Mouse (Mus musculus) embryonic facial prominence, embryonic 14.5 days (tissue): ENCODE results near the gene Ccdc141. TPM values are rescaled to one million over a fixed set of nuclear protein-coding genes. Genes with fewer than 3 reads are reported as not detected.
"Not testable (repeated sequence)": the region's sequence is repeated elsewhere in the genome, so short reads cannot be mapped to it uniquely, and the experiment has no call there.

Source experiments
- ATAC-seq: fragments of 200-750 bp; cut with Nextera tagmentation; 2 replicates; pipeline ENCODE4 v1.8.0; 2017; ENCODE audit warnings: low read depth, moderate number of reproducible peaks, moderate TSS enrichment
- DNase-seq: peaks from one replicate; pipeline ENCODE4 v3.0.0-alpha.2; 2015; ENCODE audit warnings: low spot score
- H3K27ac ChIP-seq: fragments of 300-500 bp; sonication (generic); replicated peaks from 2 replicates; pipeline ENCODE4 v1.5.1; 2014; ENCODE audit warnings: low read depth, mild to moderate bottlenecking, low read length, moderate library complexity
- H3K27me3 ChIP-seq: fragments of 300-500 bp; sonication (generic); replicated peaks from 2 replicates; pipeline ENCODE4 v1.6.1; 2014; ENCODE audit warnings: low read length; ENCODE audit not compliant: control insufficient read depth, insufficient read depth
- H3K36me3 ChIP-seq: fragments of 300-500 bp; sonication (generic); 2 replicates; pipeline ENCODE4 v1.6.1; 2014; ENCODE audit warnings: low read length, mixed read lengths; ENCODE audit not compliant: control insufficient read depth, insufficient read depth
- H3K4me1 ChIP-seq: fragments of 300-500 bp; sonication (generic); 2 replicates; pipeline ENCODE4 v1.6.1; 2014; ENCODE audit warnings: antibody characterized with exemption, low read length; ENCODE audit not compliant: control insufficient read depth, insufficient read depth
- H3K4me2 ChIP-seq: fragments of 300-500 bp; sonication (generic); 2 replicates; pipeline ENCODE4 v1.6.1; 2014; ENCODE audit warnings: low read depth, mild to moderate bottlenecking, low read length, moderate library complexity, mixed read lengths
- H3K4me3 ChIP-seq: fragments of 300-500 bp; sonication (generic); 2 replicates; pipeline ENCODE4 v1.5.1; 2014; ENCODE audit warnings: low read depth, mild to moderate bottlenecking, low read length
- H3K9ac ChIP-seq: fragments of 300-500 bp; sonication (generic); 2 replicates; pipeline ENCODE4 v1.6.1; 2014; ENCODE audit warnings: low read depth, mild to moderate bottlenecking, low read length, moderate library complexity, mixed read lengths
- H3K9me3 ChIP-seq: fragments of 300-500 bp; sonication (generic); 2 replicates; pipeline ENCODE4 v1.6.1; 2016; ENCODE audit warnings: low read length; ENCODE audit not compliant: control insufficient read depth
- WGBS: fragments of 180-500 bp; shearing (Covaris S2); extraction: QIAGEN DNeasy Blood & Tissue Kit; methylation state at CpG from one replicate; pipeline ENCODE4 v1.1.7; 2014; 5-methylcytosine and 5-hydroxymethylcytosine counted together
- polyA plus RNA-seq: library from polyadenylated mRNA; unstranded; fragments of >200 nt; fragmentation: Nextera tagmentation; extraction: Ambion mirVana; gene quantifications from 2 replicates; pipeline ENCODE4 v1.2.1, GENCODE M21; 2014

The Ccdc141 gene
- polyA plus RNA-seq, 1 experiment from 2014 or later: 26.4 TPM

DNA sequence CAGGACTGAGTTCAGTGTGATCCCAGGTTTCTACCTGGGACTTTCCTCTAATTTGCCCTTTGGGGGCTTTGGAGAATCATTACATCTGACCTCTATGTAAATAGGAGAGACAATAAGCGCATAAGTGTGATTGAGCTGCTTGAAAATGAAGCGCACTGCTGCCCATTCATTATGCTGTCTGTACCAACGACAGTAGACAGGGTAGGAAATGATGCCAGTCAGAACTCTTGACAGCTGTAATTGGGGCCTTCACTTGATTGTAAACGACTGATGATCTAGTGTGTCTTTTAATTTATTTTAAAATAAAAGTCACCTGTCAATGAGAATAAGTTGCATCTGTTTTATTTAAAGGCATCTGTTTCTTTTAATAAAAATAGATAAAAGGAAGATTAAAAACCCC lies 152.7 kb downstream of the Ccdc141 start:
- ATAC-seq (no peak), DNase-seq (no peak)
- no peaks in the 10 kb centered on the region for H3K36me3 ChIP-seq
- H3K4me1 ChIP-seq: no peaks in the 10 kb centered on the region
- H3K9me3 ChIP-seq: no peaks in the 10 kb centered on the region
- H3K27me3 ChIP-seq: no peaks in the 10 kb centered on the region
- WGBS: 59% methylated on average over 4 of the region's 4 CpGs
- H3K4me3 ChIP-seq: no peak overlapping the region
- no peak overlapping the region for H3K9ac ChIP-seq
- no peak overlapping the region for H3K27ac ChIP-seq
- H3K4me2 ChIP-seq: no peak overlapping the region

DNA sequence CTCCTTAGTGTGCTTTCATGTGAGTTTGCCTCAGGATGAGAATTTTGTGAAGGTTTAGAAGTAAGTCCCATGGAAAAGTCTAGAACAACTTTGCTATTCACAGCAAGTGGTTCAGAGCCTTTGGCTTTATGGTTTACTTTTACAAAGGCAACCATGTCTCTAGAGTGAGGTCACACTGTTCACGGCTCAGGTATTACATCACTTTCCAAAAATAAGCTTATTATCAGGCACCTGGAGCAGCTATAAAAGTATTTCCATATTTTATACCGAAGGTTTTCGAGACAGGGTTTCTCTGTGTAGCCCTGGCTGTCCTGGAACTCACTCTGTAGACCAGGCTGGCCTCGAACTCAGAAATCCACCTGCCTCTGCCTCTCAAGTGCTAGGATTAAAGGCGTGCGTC lies 157.0 kb downstream of the Ccdc141 start:
- H3K4me1 ChIP-seq, H3K27ac ChIP-seq, H3K36me3 ChIP-seq, H3K27me3 ChIP-seq, DNase-seq, H3K4me3 ChIP-seq, H3K9me3 ChIP-seq, H3K4me2 ChIP-seq, H3K9ac ChIP-seq, ATAC-seq: not testable (repeated sequence)
- WGBS: 86% methylated on average over 6 of the region's 6 CpGs

DNA sequence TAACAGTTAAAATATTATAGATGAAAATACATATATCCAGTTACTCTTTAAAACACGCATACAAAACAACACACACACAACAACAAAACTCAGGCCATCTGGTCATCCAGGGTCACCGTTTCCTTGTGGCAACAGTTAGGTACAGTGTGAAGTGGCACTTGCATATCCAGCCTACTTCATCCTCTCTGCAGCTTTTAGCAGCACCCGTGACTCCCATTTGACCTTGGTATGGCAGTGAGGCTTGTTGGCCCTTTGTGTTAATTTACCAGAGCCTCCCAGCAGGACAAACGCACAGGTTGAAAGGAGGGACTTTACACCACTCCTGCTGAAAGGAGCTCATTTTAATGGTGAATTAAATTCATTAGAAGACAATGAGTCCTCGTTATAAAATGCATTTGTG lies 158.5 kb downstream of the Ccdc141 start:
- Histone ChIP-seq H3K9me3 (no peaks in the 10 kb centered on the region), H3K4me1 (no peaks in the 10 kb centered on the region), H3K9ac (no peak overlapping the region), H3K36me3 (no peaks in the 10 kb centered on the region), H3K27ac (no peak overlapping the region), H3K4me3 (no peak overlapping the region), H3K27me3 (no peaks in the 10 kb centered on the region), H3K4me2 (no peak overlapping the region)
- ATAC-seq (no peak), DNase-seq (no peak)
- 70% methylated on average over 5 of the region's 5 CpGs for WGBS

GRCm38 (mm10) chr2:77007015-77007414 lies 163.4 kb downstream of the Ccdc141 start:
- Histone ChIP-seq H3K27me3 (no peaks in the 10 kb centered on the region), H3K9ac (no peak overlapping the region), H3K27ac (no peak overlapping the region), H3K4me3 (no peak overlapping the region), H3K36me3 (no peaks in the 10 kb centered on the region), H3K4me1 (no peaks in the 10 kb centered on the region), H3K4me2 (no peak overlapping the region), H3K9me3 (no peaks in the 10 kb centered on the region)
- WGBS: 81% methylated on average over 7 of the region's 7 CpGs
- no peak for ATAC-seq
- DNase-seq: no peak

- Histone ChIP-seq H3K9ac (no peak overlapping the region), H3K4me1 (no peaks in the 10 kb centered on the region), H3K27ac (no peak overlapping the region), H3K9me3 (no peaks in the 10 kb centered on the region), H3K36me3 (no peaks in the 10 kb centered on the region), H3K4me2 (no peak overlapping the region), H3K4me3 (no peak overlapping the region), H3K27me3 (no peaks in the 10 kb centered on the region)
- DNase-seq (no peak), ATAC-seq (no peak)
- WGBS: 68% methylated on average over 2 of the region's 2 CpGs
These were observed 167.3 kb downstream of the Ccdc141 start for GRCm38 (mm10) chr2:77003148-77003547.

DNA sequence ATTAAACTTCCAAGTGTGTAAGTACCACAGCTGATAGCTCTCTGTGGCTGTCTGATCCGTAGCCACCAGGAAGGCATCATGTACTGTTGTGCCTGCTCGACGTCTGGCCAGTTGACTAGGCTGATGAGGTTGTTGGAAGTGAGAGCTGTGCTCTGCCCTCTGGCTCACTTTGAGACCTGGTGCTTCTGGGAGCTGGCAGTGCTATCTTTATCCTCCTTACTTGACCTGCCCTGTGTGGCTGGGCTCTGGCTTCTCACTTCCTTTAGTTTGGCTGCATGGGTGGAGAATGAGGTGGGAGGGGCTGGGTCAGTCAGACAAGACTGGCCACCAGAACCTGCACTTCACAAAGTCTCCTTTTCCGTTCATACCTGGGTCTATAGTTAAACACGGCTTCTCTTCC lies 172.1 kb downstream of the Ccdc141 start:
- H3K9ac ChIP-seq: no peak overlapping the region
- no peaks in the 10 kb centered on the region for H3K36me3 ChIP-seq
- H3K4me3 ChIP-seq: no peak overlapping the region
- WGBS: 68% methylated on average over 5 of the region's 5 CpGs
- DNase-seq (no peak), ATAC-seq (no peak)
- H3K4me1 ChIP-seq: no peaks in the 10 kb centered on the region
- H3K27me3 ChIP-seq: no peaks in the 10 kb centered on the region
- no peak overlapping the region for H3K4me2 ChIP-seq
- no peaks in the 10 kb centered on the region for H3K9me3 ChIP-seq
- no peak overlapping the region for H3K27ac ChIP-seq

DNA sequence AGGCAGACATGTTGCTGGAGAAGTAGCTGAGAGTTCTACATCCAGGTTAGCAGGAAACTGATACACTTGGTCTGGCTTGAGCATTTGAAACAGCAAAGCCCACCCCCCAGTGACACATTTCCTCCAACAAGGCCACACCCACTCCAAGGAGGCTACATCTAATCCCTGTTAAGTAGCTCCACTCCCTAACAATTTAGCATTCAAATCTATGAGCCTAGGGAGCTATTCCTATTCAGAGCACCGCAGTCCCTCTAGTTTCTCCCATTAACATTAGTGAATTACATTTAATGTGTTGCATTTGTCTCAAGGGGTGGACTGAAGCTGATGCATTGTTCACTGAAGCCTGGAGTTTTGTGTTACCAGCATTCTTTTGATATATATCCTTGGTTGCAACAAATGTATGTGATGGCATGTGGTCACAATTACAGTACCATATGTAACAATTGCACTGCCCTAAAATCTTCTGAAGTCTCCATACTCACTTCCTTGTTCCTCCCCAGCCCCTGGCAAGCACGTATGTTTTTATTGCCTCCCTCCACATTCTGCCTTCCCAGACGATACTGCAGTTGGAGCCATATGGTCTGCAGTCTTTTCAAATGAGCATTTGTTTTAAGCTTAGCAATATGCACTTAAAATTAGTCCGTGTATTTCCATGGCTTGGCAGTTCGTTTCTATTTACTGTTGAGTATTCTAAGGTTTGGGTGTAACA lies 177.8 kb downstream of the Ccdc141 start:
- no peaks in the 10 kb centered on the region for H3K27me3 ChIP-seq
- H3K27ac ChIP-seq: peak overlapping the region; percentile 7; the same call in 1 of the 2 replicates
- H3K9me3 ChIP-seq: no peaks in the 10 kb centered on the region
- H3K4me1 ChIP-seq: no peaks in the 10 kb centered on the region
- 38% methylated on average over 5 of the region's 5 CpGs for WGBS
- no peak overlapping the region for H3K4me2 ChIP-seq
- DNase-seq (peak; percentile 66), ATAC-seq (no peak)
- no peak overlapping the region for H3K9ac ChIP-seq
- no peak overlapping the region for H3K4me3 ChIP-seq
- no peaks in the 10 kb centered on the region for H3K36me3 ChIP-seq

DNA sequence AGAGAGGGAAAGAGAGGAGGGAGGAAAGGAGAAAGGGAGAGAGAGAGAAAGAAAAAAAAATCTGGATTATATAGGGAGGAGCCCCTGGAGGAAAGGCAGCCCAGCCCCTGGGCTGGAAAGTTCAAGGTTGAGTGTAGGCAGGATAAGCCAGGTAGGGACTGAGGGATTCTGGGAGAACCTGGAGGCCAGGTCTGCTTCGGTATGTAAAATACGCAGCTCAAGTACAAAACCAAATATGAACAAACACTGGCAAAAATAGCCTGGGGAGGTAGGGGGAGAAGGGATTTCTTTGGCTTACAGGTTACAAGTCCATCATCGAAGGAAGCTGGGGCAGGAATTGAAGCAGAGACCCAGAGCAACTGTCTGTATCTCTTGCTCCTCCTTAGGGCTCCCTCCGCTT lies 183.1 kb downstream of the Ccdc141 start:
- ATAC-seq (no peak), DNase-seq (no peak)
- no peak overlapping the region for H3K4me3 ChIP-seq
- H3K9ac ChIP-seq: no peak overlapping the region
- H3K36me3 ChIP-seq: no peaks in the 10 kb centered on the region
- H3K27me3 ChIP-seq: no peaks in the 10 kb centered on the region
- H3K4me1 ChIP-seq: no peaks in the 10 kb centered on the region
- no peak overlapping the region for H3K4me2 ChIP-seq
- 83% methylated on average over 4 of the region's 4 CpGs for WGBS
- no peaks in the 10 kb centered on the region for H3K9me3 ChIP-seq
- no peak overlapping the region for H3K27ac ChIP-seq

GRCm38 (mm10) chr2:76984384-76984783 lies 186.1 kb downstream of the Ccdc141 start:
- no peaks in the 10 kb centered on the region for H3K36me3 ChIP-seq
- no peak overlapping the region for H3K27ac ChIP-seq
- DNase-seq (peak; percentile 73), ATAC-seq (peak; percentile 44; the same call in 1 of the 2 replicates)
- H3K4me2 ChIP-seq: no peak overlapping the region
- H3K27me3 ChIP-seq: no peaks in the 10 kb centered on the region
- H3K4me3 ChIP-seq: no peak overlapping the region
- no peak overlapping the region for H3K9ac ChIP-seq
- H3K4me1 ChIP-seq: no peaks in the 10 kb centered on the region
- 72% methylated on average over 5 of the region's 5 CpGs for WGBS
- H3K9me3 ChIP-seq: no peaks in the 10 kb centered on the region
